Mouse (Mus musculus) neural tube, embryonic 13.5 days (tissue): ENCODE data around the gene Isg20l2. TPM values are rescaled to one million over a fixed set of nuclear protein-coding genes. Genes with fewer than 3 reads are reported as not detected.
A peak's percentile ranks its signal among the peaks of the same experiment; 100 is the strongest.
"Not testable (repeated sequence)": the region's sequence is repeated elsewhere in the genome, so short reads cannot be mapped to it uniquely, and the experiment has no call there.

Experiments used
- ATAC-seq: fragments of 200-750 bp; cut with Nextera tagmentation; 2 replicates; pipeline ENCODE4 v1.8.0; 2017; ENCODE audit warnings: low read depth, mild to moderate bottlenecking, moderate TSS enrichment, moderate library complexity
- H3K27ac ChIP-seq: fragments of 300-500 bp; sonication (generic); replicated peaks from 2 replicates; pipeline ENCODE4 v1.5.1; 2015; ENCODE audit warnings: moderate library complexity, mild to moderate bottlenecking, inconsistent platforms
- H3K27me3 ChIP-seq: fragments of 300-500 bp; sonication (generic); 2 replicates; pipeline ENCODE4 v1.6.1; 2015; ENCODE audit warnings: mild to moderate bottlenecking, inconsistent platforms
- H3K36me3 ChIP-seq: fragments of 300-500 bp; sonication (generic); 2 replicates; pipeline ENCODE4 v1.6.1; 2015; ENCODE audit warnings: mild to moderate bottlenecking, inconsistent platforms
- H3K4me1 ChIP-seq: fragments of 300-500 bp; sonication (generic); replicated peaks from 2 replicates; pipeline ENCODE4 v1.6.1; 2015; ENCODE audit warnings: inconsistent platforms
- H3K4me2 ChIP-seq: fragments of 300-500 bp; sonication (generic); 2 replicates; pipeline ENCODE4 v1.6.1; 2015; ENCODE audit warnings: inconsistent platforms, mild to moderate bottlenecking, moderate library complexity
- H3K4me3 ChIP-seq: fragments of 300-500 bp; sonication (generic); 2 replicates; pipeline ENCODE4 v1.5.1; 2015; ENCODE audit warnings: mild to moderate bottlenecking, inconsistent platforms
- H3K9ac ChIP-seq: fragments of 300-500 bp; sonication (generic); 2 replicates; pipeline ENCODE4 v1.6.1; 2015; ENCODE audit warnings: moderate library complexity, mild to moderate bottlenecking, inconsistent platforms
- H3K9me3 ChIP-seq: fragments of 300-500 bp; sonication (generic); 2 replicates; pipeline ENCODE4 v1.6.1; 2016; ENCODE audit warnings: inconsistent platforms
- WGBS: fragments of 180-500 bp; shearing (Covaris S2); methylation state at CpG from one replicate; pipeline ENCODE4 v1.1.7; 2015; 5-methylcytosine and 5-hydroxymethylcytosine counted together
- polyA plus RNA-seq: library from polyadenylated mRNA; unstranded; fragments of >200 nt; fragmentation: Nextera tagmentation; extraction: Ambion mirVana; gene quantifications from 2 replicates; pipeline ENCODE4 v1.2.1, GENCODE M21; 2015

The Isg20l2 gene
- polyA plus RNA-seq, 1 experiment from 2014 or later = 36.2 TPM

DNA sequence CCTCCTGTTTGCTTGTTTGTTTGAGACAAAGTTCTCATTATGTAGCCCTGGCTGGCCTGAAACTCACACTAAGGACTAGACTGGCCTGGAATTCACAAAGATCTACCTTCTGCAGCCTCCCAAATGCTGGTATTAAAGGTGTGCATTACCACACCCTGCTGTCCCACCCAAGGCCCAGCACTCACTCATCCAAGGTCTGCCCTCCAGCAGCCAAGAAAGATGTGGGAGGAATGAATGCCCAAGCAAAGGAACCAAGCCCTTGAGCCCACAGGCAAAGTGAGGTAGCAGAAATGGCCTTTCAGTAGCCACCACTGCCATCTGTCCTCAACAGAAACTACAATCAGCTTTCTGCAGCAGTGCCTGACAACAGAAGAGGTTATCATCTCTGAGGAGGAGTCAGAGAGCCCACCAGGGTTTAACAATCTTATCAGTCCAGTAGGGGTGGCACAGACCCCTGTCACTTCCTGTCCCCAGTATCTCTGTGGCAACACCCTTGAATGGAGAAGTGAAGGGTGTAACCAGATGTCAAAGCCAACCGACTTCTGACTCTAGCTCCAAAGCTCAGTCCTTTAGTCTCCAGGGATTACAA is 29.0 kb upstream of the Isg20l2 start:
- Histone ChIP-seq H3K4me2 (no peak overlapping the region), H3K4me1 (no peaks in the 10 kb centered on the region), H3K4me3 (no peak overlapping the region), H3K27ac (no peak overlapping the region), H3K27me3 (no peaks in the 10 kb centered on the region), H3K9me3 (no peaks in the 10 kb centered on the region), H3K36me3 (no peaks in the 10 kb centered on the region), H3K9ac (no peak overlapping the region)
- WGBS = 52% methylated on average over 1 of the region's 1 CpGs
- no peak for ATAC-seq

DNA sequence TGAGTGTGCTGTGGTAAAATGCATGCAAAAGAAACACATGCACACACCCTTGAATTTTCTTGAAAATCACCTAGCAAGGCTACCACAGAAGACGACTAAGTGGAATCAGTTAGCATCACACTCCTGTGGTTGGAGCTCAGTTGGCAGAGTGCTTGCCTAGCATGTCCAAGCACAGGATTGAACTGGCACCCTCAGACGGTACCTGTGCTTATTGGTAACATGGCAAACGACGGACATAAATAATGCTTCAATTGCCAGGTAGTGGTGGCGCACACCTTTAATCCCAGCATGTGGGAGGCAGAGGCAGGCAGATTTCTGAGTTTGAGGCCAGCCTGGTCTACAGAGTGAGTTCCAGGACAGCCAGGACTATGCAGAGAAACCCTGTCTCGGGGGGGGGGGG is 28.2 kb upstream of the Isg20l2 start:
- not testable (repeated sequence) for H3K9ac ChIP-seq, H3K36me3 ChIP-seq, H3K4me2 ChIP-seq, H3K4me3 ChIP-seq, ATAC-seq, H3K27me3 ChIP-seq, H3K4me1 ChIP-seq, H3K27ac ChIP-seq, H3K9me3 ChIP-seq
- WGBS = 77% methylated on average over 6 of the region's 6 CpGs

DNA sequence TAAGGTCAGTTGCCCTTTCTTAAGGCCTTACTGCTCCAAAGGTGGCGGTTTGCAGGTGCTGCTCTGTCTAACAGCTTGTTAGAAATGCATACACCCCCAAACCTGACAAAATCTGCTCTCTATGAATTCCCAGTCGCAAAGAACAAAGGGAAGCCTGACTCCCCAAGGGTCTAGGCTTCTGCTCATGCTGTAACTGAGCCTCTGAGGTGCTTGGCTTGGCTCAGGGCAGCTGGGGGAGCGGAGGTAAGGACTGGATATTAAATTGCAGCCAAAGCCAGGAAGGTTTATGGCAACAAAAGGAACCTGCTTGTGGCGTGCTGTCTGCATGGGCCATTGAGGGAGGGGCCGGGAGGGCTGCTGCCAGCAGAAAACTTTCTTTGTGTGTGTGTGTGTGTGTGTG is 26.3 kb upstream of the Isg20l2 start:
- no peak overlapping the region for H3K9ac ChIP-seq
- no peak for ATAC-seq
- WGBS = 48% methylated on average over 5 of the region's 5 CpGs

GRCm38 (mm10) chr3:87905880-87906485 is 24.1 kb upstream of the Isg20l2 start, which contains the start of gene Hdgf:
Gene Hdgf, plus strand, starts transcription at chr3:87906321.
- WGBS = 1% methylated on average over 56 of the region's 57 CpGs
- peak; percentile 93 for ATAC-seq
- H3K9me3 ChIP-seq = no peaks in the 10 kb centered on the region

More for the DNA sequence above, 26.3 kb upstream of the Isg20l2 start:
- H3K4me3 ChIP-seq = no peak overlapping the region
- no peaks in the 10 kb centered on the region for H3K27me3 ChIP-seq
- H3K9me3 ChIP-seq = no peaks in the 10 kb centered on the region
- H3K4me1 ChIP-seq = peaks cover 19% of the 10 kb centered on the region
- H3K4me2 ChIP-seq = no peak overlapping the region
- no peaks in the 10 kb centered on the region for H3K36me3 ChIP-seq
- H3K27ac ChIP-seq = no peak overlapping the region

DNA sequence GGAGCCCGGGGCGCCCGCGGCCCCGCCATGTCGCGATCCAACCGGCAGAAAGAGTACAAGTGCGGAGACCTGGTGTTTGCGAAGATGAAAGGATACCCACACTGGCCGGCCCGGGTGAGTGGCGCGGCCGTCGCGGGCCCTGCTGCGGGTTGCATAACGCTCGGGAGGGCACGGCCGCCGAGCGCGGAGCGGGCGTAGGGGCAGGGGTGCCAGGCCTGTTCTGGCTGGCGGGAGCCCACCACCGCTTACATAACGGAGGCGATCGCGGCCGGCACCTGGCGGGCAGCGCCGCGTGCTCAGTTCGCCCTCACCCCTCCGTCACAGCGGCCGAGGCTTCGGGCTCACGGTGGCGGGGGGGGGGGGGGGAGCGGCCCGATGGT is 23.5 kb upstream of the Isg20l2 start:
- under 1% methylated on average over 40 of the region's 47 CpGs for WGBS
- ATAC-seq = peak; percentile 54

More at GRCm38 (mm10) chr3:87905880-87906485, 24.1 kb upstream of the Isg20l2 start, which contains the start of gene Hdgf:
- H3K4me3 ChIP-seq = peak within 1 kb of the TSS; percentile 97
- peak within 1 kb of the TSS; percentile 97 for H3K4me2 ChIP-seq
- H3K27ac ChIP-seq = peak within 1 kb of the TSS; percentile 96
- peak within 1 kb of the TSS; percentile 95 for H3K9ac ChIP-seq
- H3K4me1 ChIP-seq = peaks cover 40% of the 10 kb centered on the region
- H3K36me3 ChIP-seq = no peaks in the 10 kb centered on the region
- H3K27me3 ChIP-seq = no peaks in the 10 kb centered on the region

DNA sequence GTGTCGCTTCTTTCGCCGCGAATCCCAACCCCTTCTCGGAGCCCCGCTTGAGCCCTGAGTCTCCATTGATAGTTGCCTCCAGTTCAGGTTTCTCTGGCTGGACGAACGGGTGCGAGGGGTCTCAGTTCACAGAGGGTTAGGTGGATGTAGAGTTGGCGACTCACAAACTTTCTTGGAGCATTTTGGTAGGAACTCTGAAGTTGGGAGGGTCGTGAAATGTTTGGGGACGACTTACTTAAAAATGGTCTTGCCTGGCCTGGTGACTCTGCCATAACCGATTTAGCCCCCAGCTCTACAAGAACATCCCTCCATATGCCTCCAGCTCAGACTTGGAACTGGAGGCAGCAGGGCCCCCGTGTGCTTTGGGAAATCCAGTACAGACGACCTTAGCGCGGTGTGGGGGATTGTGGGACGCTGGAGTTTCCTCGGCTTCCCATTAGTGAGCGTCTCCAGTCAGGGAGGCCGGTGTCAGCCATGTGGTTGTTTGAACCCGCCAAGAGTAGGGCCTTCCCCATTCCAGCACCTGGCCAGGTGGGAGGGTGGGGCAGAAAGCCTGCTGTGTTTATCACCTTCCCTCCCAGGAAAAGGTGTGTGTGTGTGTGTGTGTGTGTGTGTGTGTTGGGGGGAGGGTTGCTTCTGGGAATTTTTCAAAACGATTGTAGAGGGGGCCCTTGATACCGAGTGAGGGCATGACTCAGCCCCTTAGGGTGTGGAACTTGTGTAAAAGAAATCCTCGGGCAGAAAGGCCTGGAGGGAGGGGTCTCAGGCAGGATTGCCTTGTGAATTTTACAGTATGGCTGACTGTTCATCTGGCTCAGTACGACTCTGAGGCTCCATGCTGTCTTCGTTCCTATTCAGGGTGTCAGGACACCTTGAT is 22.9 kb upstream of the Isg20l2 start:
- no peak for ATAC-seq

More for the DNA sequence above, 23.5 kb upstream of the Isg20l2 start:
- H3K36me3 ChIP-seq = no peaks in the 10 kb centered on the region
- H3K9ac ChIP-seq = peak overlapping the region; percentile 95
- peak overlapping the region; percentile 97 for H3K4me3 ChIP-seq
- no peaks in the 10 kb centered on the region for H3K27me3 ChIP-seq
- H3K4me1 ChIP-seq = peaks cover 44% of the 10 kb centered on the region
- H3K27ac ChIP-seq = peak overlapping the region; percentile 96
- no peaks in the 10 kb centered on the region for H3K9me3 ChIP-seq
- peak overlapping the region; percentile 97 for H3K4me2 ChIP-seq

DNA sequence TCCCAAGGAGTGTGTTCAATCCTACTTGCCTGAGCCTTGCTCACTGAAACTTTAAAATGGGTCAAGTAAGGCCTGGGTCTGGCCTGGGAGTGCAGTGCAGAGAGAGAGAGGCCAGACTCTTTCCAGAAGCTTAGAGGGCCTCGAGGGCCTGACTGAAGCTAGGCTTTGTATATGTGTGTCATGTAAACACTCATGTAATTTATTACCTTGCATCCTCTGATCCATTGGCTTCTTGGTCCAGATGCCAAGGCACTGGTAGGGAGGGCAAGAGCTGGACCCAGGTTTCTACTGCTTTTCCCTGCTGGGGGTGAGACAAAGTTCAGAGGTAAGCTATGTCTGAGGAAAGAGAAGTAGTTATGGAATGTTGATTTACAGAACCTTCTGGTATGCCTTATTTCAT is 22.2 kb upstream of the Isg20l2 start:
- Histone ChIP-seq H3K9ac (peak overlapping the region; percentile 95), H3K4me2 (peak overlapping the region; percentile 97), H3K9me3 (no peaks in the 10 kb centered on the region), H3K4me3 (peak overlapping the region; percentile 97), H3K27me3 (no peaks in the 10 kb centered on the region), H3K27ac (peak overlapping the region; percentile 96; the same call in 1 of the 2 replicates), H3K36me3 (0 out of 2 replicates have a peak, but pooled peaks cover under 1% of the 10 kb centered on the region), H3K4me1 (peaks cover 48% of the 10 kb centered on the region)
- 0% methylated on average over 1 of the region's 1 CpGs for WGBS
- no peak for ATAC-seq

More for the DNA sequence above, 22.9 kb upstream of the Isg20l2 start:
- Histone ChIP-seq H3K27me3 (no peaks in the 10 kb centered on the region), H3K9me3 (no peaks in the 10 kb centered on the region), H3K36me3 (no peaks in the 10 kb centered on the region), H3K4me2 (peak overlapping the region; percentile 97), H3K9ac (peak overlapping the region; percentile 95), H3K4me1 (peaks cover 47% of the 10 kb centered on the region), H3K27ac (peak overlapping the region; percentile 96), H3K4me3 (peak overlapping the region; percentile 97)
- WGBS = 1% methylated on average over 27 of the region's 27 CpGs

DNA sequence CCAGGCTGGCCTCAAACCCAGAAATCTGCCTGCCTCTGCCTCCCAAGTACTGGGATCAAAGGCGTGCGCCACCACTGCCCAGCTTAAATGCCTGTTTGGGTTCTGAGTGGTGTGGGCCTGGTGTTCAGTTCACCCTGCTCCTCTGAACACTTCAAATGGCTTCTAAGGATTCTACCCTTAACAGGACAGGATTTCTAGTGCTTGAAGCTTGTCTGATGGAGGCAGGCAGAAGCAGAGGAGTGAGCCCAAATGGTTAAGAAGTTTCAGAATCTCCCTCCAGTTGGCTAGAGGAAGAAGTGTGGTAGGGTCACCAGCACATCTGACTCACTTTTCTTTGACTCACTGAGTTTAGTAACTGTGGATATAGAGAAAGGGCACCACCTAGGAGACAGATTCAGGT is 20.7 kb upstream of the Isg20l2 start:
- 0 out of 2 replicates have a peak overlapping the region, but pooled peaks have one; percentile 65 for H3K9ac ChIP-seq

DNA sequence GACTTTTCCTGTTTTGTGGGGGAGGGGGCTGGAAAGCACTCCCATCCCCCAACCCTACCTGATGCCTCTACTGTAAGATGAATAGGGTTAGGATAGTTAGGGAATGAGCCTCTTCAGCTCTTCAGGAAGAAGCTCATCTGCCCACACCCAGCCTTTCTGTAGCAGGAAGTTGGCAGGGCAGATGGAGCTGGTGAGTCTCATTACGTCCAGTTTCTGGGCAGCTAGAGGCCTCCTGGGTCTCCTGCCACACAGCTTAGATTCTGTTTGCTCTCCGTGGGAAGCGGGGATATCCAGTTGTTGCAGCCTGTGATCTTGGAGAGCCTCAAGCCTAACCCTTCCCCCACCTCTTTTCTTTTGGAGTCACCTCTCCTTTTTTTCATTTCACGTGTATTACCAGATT is 20.2 kb upstream of the Isg20l2 start:
- H3K4me3 ChIP-seq = peak overlapping the region; percentile 41
- no peak for ATAC-seq
- peaks cover 50% of the 10 kb centered on the region for H3K4me1 ChIP-seq
- H3K4me2 ChIP-seq = peak overlapping the region; percentile 61
- 4% methylated on average over 4 of the region's 4 CpGs for WGBS
- peaks cover 20% of the 10 kb centered on the region for H3K36me3 ChIP-seq
- peak overlapping the region; percentile 65; the same call in 1 of the 2 replicates for H3K9ac ChIP-seq
- no peaks in the 10 kb centered on the region for H3K27me3 ChIP-seq
- peak overlapping the region; percentile 80 for H3K27ac ChIP-seq
- H3K9me3 ChIP-seq = no peaks in the 10 kb centered on the region

More for the DNA sequence above, 20.7 kb upstream of the Isg20l2 start:
- Histone ChIP-seq H3K36me3 (peaks cover 15% of the 10 kb centered on the region), H3K4me1 (peaks cover 50% of the 10 kb centered on the region), H3K27ac (no peak overlapping the region), H3K9me3 (no peaks in the 10 kb centered on the region), H3K4me3 (no peak overlapping the region), H3K27me3 (no peaks in the 10 kb centered on the region), H3K4me2 (peak overlapping the region; percentile 61; the same call in 1 of the 2 replicates)
- 90% methylated on average over 2 of the region's 2 CpGs for WGBS
- no peak for ATAC-seq

- Histone ChIP-seq H3K27ac (peak overlapping the region; percentile 80), H3K4me3 (peak overlapping the region; percentile 41), H3K9me3 (no peaks in the 10 kb centered on the region), H3K9ac (peak overlapping the region; percentile 65), H3K36me3 (peaks cover 28% of the 10 kb centered on the region), H3K27me3 (no peaks in the 10 kb centered on the region), H3K4me1 (peaks cover 50% of the 10 kb centered on the region), H3K4me2 (peak overlapping the region; percentile 61)
- WGBS = 4% methylated on average over 12 of the region's 12 CpGs
- ATAC-seq = 0 out of 2 replicates have a peak, but pooled peaks have one; percentile 19
Measured at GRCm38 (mm10) chr3:87910573-87911141, 19.5 kb upstream of the Isg20l2 start.

DNA sequence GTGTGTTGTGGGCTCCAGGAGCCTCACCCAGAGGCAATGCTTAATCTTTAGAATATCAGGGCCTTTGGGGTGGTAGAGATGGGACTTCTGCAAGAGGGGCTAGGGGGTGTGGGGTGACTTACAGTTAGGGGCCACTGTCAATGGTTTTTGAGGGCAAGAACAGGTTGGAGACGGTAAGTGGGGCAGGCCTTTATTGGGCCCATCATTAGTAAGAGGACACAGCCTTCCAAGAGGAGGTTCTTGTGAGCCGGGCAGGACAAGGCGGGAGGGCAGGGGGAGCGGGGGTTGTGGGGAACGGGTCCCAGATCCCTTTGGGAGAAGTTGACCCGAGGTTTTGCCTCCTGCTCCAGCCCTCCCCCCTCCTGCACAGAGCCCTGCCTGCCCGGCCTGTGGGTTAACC is 16.6 kb upstream of the Isg20l2 start:
- H3K4me1 ChIP-seq = peaks cover 34% of the 10 kb centered on the region
- peaks cover 48% of the 10 kb centered on the region for H3K36me3 ChIP-seq
- no peaks in the 10 kb centered on the region for H3K9me3 ChIP-seq
- H3K4me2 ChIP-seq = no peak overlapping the region
- H3K27ac ChIP-seq = no peak overlapping the region
- H3K4me3 ChIP-seq = no peak overlapping the region
- 90% methylated on average over 7 of the region's 7 CpGs for WGBS
- no peak for ATAC-seq
- no peaks in the 10 kb centered on the region for H3K27me3 ChIP-seq
- H3K9ac ChIP-seq = no peak overlapping the region
